Mouse (Mus musculus) MEL-GATA-1-ER (cell line): ENCODE results near the gene Zfp618.

Experiments
- DNase-seq: peaks from one replicate; pipeline ENCODE4 v3.0.0-alpha.2; 2012; ENCODE audit warnings: low read depth; ENCODE audit errors: extremely low read depth

The Zfp618 gene

GRCm38 (mm10) chr4:63030157-63030556 is 64.8 kb downstream of the Zfp618 start:
- DNase-seq: no peak

GRCm38 (mm10) chr4:63031240-63031639 is 65.9 kb downstream of the Zfp618 start:
- DNase-seq: no peak

GRCm38 (mm10) chr4:63032581-63033006 is 67.2 kb downstream of the Zfp618 start:
- no peak for DNase-seq

GRCm38 (mm10) chr4:63033724-63034123 is 68.4 kb downstream of the Zfp618 start:
- no peak for DNase-seq

GRCm38 (mm10) chr4:63035991-63036390 is 70.6 kb downstream of the Zfp618 start:
- no peak for DNase-seq

- no peak for DNase-seq
Observed at GRCm38 (mm10) chr4:63036790-63037189, 71.4 kb downstream of the Zfp618 start.

- DNase-seq: no peak
Observed at GRCm38 (mm10) chr4:63037555-63037954, 72.2 kb downstream of the Zfp618 start.

- no peak for DNase-seq
Observed at GRCm38 (mm10) chr4:63038265-63038664, 72.9 kb downstream of the Zfp618 start.

- no peak for DNase-seq
Observed at GRCm38 (mm10) chr4:63038937-63039336, 73.6 kb downstream of the Zfp618 start.

GRCm38 (mm10) chr4:63048606-63049005 is 83.2 kb downstream of the Zfp618 start:
- DNase-seq: no peak

- no peak for DNase-seq
Observed at GRCm38 (mm10) chr4:63049596-63050318, 84.4 kb downstream of the Zfp618 start.

GRCm38 (mm10) chr4:63050319-63050676 is 84.9 kb downstream of the Zfp618 start:
- DNase-seq: no peak

- no peak for DNase-seq
Observed at GRCm38 (mm10) chr4:63050949-63051348, 85.6 kb downstream of the Zfp618 start.

- DNase-seq: no peak
Observed at GRCm38 (mm10) chr4:63051940-63052661, 86.7 kb downstream of the Zfp618 start.

GRCm38 (mm10) chr4:63052662-63053033 is 87.3 kb downstream of the Zfp618 start:
- no peak for DNase-seq

- no peak for DNase-seq
Observed at GRCm38 (mm10) chr4:63055216-63055745, 89.9 kb downstream of the Zfp618 start.

GRCm38 (mm10) chr4:63056641-63057415 is 91.5 kb downstream of the Zfp618 start:
- DNase-seq: no peak

- no peak for DNase-seq
Observed at GRCm38 (mm10) chr4:63057581-63057980, 92.2 kb downstream of the Zfp618 start.

- no peak for DNase-seq
Observed at GRCm38 (mm10) chr4:63058686-63059085, 93.3 kb downstream of the Zfp618 start.

- no peak for DNase-seq
Observed at GRCm38 (mm10) chr4:63060358-63060757, 95.0 kb downstream of the Zfp618 start.

GRCm38 (mm10) chr4:63061411-63061810 is 96.0 kb downstream of the Zfp618 start:
- no peak for DNase-seq

- DNase-seq: no peak
Observed at GRCm38 (mm10) chr4:63063360-63063759, 98.0 kb downstream of the Zfp618 start.
